Mouse (Mus musculus): ENCODE measurements around the gene Nosip. TPM values are rescaled to one million over a fixed set of nuclear protein-coding genes. Genes with fewer than 3 reads are reported as not detected.

Nosip gene
- polyA plus RNA-seq, 1 experiment from 2014 or later, result 63.0 TPM

DNA sequence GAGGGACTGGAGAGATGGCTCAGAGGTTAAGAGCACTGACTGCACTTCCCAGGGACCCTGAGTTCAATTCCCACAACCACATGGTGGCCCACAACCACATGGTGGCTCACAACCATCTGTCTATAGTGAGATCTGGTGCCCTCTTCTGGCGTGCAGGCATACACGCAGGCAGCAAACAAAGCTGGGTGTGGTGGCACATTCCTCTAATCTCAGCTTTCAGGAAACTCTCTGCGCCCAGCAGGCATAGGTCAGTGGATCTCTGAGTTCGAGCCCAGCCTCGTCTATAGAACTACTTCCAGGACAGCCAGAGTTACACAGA lies 5.7 kb downstream of the Nosip start:
- Histone ChIP-seq H3K4me2 (no peak overlapping the region), H3K9ac (no peak overlapping the region), H3K36me3 (no peaks in the 10 kb centered on the region), H3K4me1 (peaks cover 6% of the 10 kb centered on the region), H3K9me3 (no peaks in the 10 kb centered on the region), H3K4me3 (no peak overlapping the region), H3K27ac (no peak overlapping the region), H3K27me3 (no peaks in the 10 kb centered on the region)
- 26% methylated on average over 5 of the region's 5 CpGs for WGBS
- no peak for ATAC-seq (ENCODE audit: insufficient number of reproducible peaks, low FRiP score, low TSS enrichment, low read depth)

DNA sequence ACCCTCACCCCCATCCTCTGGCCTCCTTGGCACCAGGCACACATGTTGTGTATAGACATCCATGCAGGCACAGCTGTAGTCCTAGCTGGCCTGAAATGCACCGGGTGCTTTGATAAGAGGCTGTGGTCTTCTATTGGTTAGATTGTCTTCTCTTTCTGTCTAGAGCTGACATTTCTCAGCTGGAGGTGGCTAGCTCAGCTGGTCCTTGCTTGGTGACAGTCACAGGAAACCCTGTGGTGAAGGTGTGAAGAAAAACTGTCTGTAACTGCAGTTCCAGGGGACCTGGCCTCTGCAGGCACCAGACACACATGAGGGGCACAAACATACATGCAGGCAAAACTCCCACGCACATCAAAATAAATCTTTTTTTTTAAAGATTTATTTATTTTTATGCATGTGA lies 7.4 kb downstream of the Nosip start:
- Histone ChIP-seq H3K27me3 (no peaks in the 10 kb centered on the region), H3K36me3 (peaks cover 14% of the 10 kb centered on the region), H3K9ac (no peak overlapping the region), H3K27ac (no peak overlapping the region), H3K4me1 (no peaks in the 10 kb centered on the region), H3K9me3 (no peaks in the 10 kb centered on the region), H3K4me2 (no peak overlapping the region), H3K4me3 (no peak overlapping the region)
- no peak for ATAC-seq (ENCODE audit: insufficient number of reproducible peaks, low FRiP score, low TSS enrichment, low read depth)
- WGBS, result 88% methylated on average over 2 of the region's 2 CpGs

DNA sequence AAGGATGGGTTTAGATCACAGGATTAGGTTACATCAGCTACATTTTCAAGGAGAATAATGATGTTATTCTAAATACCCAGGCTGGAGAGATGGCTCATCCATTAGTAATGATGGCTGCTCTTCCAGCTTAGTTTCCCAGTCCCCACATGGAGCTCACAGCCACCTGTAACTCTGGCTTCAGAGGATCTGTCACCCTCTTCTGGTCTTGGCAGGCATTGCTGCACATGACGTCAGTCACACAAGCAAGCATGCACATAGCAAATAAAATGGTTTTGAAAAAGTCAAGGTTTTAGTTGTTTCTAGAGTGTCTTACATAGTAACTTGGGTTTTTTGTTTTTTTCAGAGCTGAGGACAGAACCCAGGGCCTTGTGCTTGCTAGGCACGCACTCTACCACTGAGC lies 10.0 kb downstream of the Nosip start:
- H3K4me3 ChIP-seq, result no peak overlapping the region
- no peak for ATAC-seq (ENCODE audit: insufficient number of reproducible peaks, low FRiP score, low TSS enrichment, low read depth)
- H3K27me3 ChIP-seq, result no peaks in the 10 kb centered on the region
- 79% methylated on average over 2 of the region's 2 CpGs for WGBS
- H3K4me1 ChIP-seq, result no peaks in the 10 kb centered on the region
- peaks cover 40% of the 10 kb centered on the region for H3K36me3 ChIP-seq
- H3K27ac ChIP-seq, result no peak overlapping the region
- no peak overlapping the region for H3K4me2 ChIP-seq
- H3K9me3 ChIP-seq, result no peaks in the 10 kb centered on the region
- H3K9ac ChIP-seq, result no peak overlapping the region

DNA sequence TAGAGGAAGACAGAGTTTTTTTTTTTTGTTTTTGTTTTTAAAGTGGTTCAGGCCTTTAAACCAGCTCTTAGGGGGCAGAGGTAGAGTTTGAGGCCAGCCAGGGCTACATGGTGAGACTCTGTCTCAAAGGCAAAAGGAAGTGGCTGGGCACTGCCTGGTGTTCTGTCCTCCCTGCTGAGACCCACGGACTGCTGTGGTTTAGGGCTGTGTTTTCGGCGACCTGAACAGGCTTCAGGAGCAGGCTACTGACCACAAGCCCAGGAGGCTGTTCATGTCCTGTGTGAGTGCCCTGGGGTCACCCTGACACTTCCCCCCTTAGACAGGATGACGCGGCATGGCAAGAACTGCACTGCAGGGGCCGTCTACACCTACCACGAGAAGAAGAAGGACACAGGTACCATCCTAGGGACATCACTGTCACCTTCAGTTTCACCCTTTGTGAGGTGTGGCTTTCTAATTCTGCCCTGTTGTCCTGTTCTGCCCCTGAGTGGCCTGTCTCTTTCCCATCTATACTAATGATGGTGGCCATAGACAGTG lies 11.0 kb downstream of the Nosip start:
- Histone ChIP-seq H3K9me3 (no peaks in the 10 kb centered on the region), H3K27ac (no peak overlapping the region), H3K27me3 (no peaks in the 10 kb centered on the region), H3K9ac (no peak overlapping the region), H3K4me1 (no peaks in the 10 kb centered on the region), H3K4me3 (no peak overlapping the region), H3K4me2 (no peak overlapping the region), H3K36me3 (peaks cover 47% of the 10 kb centered on the region)
- ATAC-seq (ENCODE audit: insufficient number of reproducible peaks, low FRiP score, low TSS enrichment, low read depth), result no peak
- 84% methylated on average over 7 of the region's 7 CpGs for WGBS

DNA sequence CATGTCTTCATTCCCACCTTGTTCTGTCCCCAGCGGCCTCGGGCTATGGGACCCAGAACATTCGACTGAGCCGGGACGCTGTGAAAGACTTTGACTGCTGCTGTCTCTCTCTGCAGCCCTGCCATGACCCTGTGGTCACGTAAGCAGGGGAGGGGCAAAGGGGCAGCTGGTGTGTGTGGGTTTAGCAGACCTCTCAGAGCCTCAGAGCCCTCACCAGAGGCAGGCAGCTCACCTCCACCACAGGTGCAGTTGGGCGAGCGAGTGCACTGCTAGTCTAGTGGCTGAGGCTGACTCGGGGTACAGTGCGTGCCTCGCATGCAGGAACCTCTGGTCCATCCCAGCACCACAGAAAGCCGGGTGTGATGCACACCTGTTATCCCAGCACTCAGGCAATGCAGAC lies 11.7 kb downstream of the Nosip start:
- Histone ChIP-seq H3K36me3 (peaks cover 47% of the 10 kb centered on the region), H3K27me3 (no peaks in the 10 kb centered on the region)
- no peak for ATAC-seq (ENCODE audit: insufficient number of reproducible peaks, low FRiP score, low TSS enrichment, low read depth)

GRCm38 (mm10) chr7:45075405-45075804 lies 13.2 kb downstream of the Nosip start:
- Histone ChIP-seq H3K4me3 (no peak overlapping the region), H3K27ac (no peak overlapping the region), H3K4me1 (peaks cover 3% of the 10 kb centered on the region; the same call in 1 of the 2 replicates), H3K9ac (no peak overlapping the region), H3K36me3 (peaks cover 47% of the 10 kb centered on the region), H3K27me3 (no peaks in the 10 kb centered on the region), H3K4me2 (no peak overlapping the region), H3K9me3 (no peaks in the 10 kb centered on the region)
- ATAC-seq (ENCODE audit: insufficient number of reproducible peaks, low FRiP score, low TSS enrichment, low read depth), result no peak
- WGBS, result 78% methylated on average over 4 of the region's 4 CpGs

More for the DNA sequence above, 11.7 kb downstream of the Nosip start:
- H3K27ac ChIP-seq, result no peak overlapping the region
- no peak overlapping the region for H3K4me2 ChIP-seq
- H3K4me1 ChIP-seq, result no peaks in the 10 kb centered on the region
- H3K9me3 ChIP-seq, result no peaks in the 10 kb centered on the region
- WGBS, result 86% methylated on average over 12 of the region's 12 CpGs
- no peak overlapping the region for H3K9ac ChIP-seq
- H3K4me3 ChIP-seq, result no peak overlapping the region

- Histone ChIP-seq H3K4me3 (no peak overlapping the region), H3K27me3 (no peaks in the 10 kb centered on the region), H3K9ac (no peak overlapping the region), H3K4me2 (no peak overlapping the region), H3K36me3 (peaks cover 50% of the 10 kb centered on the region), H3K4me1 (peaks cover 11% of the 10 kb centered on the region), H3K27ac (no peak overlapping the region), H3K9me3 (no peaks in the 10 kb centered on the region)
- 86% methylated on average over 30 of the region's 30 CpGs for WGBS
- no peak for ATAC-seq (ENCODE audit: insufficient number of reproducible peaks, low FRiP score, low TSS enrichment, low read depth)
These were observed 14.3 kb downstream of the Nosip start for GRCm38 (mm10) chr7:45076501-45076900.

- Histone ChIP-seq H3K9me3 (no peaks in the 10 kb centered on the region), H3K4me3 (no peak overlapping the region), H3K9ac (no peak overlapping the region), H3K36me3 (peaks cover 52% of the 10 kb centered on the region), H3K4me2 (no peak overlapping the region), H3K4me1 (peaks cover 13% of the 10 kb centered on the region), H3K27ac (no peak overlapping the region), H3K27me3 (no peaks in the 10 kb centered on the region)
- no peak for ATAC-seq (ENCODE audit: insufficient number of reproducible peaks, low FRiP score, low TSS enrichment, low read depth)
- 69% methylated on average over 14 of the region's 14 CpGs for WGBS
These were observed 15.1 kb downstream of the Nosip start for GRCm38 (mm10) chr7:45077322-45077721.

DNA sequence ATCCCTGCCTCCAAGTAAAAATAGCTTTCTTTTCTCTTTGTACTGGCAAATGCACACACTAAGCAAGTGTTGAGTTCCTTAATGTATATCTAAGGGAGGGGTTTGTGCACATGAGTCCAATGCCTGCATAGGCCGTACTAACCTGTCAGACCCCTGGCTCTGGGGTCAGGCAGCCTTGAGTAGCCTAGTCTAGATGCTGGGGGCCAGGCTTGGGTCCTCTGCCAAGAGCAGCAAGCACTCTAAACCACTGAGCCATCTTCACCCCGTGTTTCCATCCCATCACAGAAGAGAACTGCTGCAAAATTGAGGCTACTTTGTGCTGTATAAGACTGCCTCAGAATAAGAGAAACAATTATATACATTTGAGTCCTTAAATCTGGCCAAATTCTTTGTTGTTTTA lies 15.6 kb downstream of the Nosip start:
- peaks cover 18% of the 10 kb centered on the region for H3K4me1 ChIP-seq
- H3K4me3 ChIP-seq, result no peak overlapping the region
- no peak overlapping the region for H3K27ac ChIP-seq
- 90% methylated on average over 2 of the region's 2 CpGs for WGBS
- peaks cover 57% of the 10 kb centered on the region for H3K36me3 ChIP-seq
- no peak overlapping the region for H3K9ac ChIP-seq
- H3K27me3 ChIP-seq, result no peaks in the 10 kb centered on the region
- no peaks in the 10 kb centered on the region for H3K9me3 ChIP-seq
- ATAC-seq (ENCODE audit: insufficient number of reproducible peaks, low FRiP score, low TSS enrichment, low read depth), result no peak
- H3K4me2 ChIP-seq, result no peak overlapping the region

DNA sequence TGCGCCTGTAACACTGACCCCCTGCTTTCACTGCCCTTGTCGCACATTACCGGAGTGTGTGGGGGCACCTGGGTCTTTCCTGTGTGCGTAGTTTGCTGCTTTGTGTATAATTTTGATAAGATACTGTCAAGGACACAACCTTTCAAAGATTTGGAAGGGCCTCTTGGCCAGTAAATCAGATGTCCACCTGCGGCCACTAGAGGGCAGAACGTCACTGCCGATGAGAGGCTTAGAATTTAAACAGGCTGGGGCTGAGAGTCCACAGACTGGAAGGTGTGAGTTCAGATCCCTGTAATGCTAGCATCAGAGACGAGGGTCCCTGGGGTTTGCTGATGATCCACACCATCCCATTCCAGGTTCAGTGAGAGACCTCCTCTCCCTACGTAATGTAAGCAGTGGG lies 16.3 kb downstream of the Nosip start:
- WGBS, result 37% methylated on average over 9 of the region's 9 CpGs
- Histone ChIP-seq H3K4me3 (no peak overlapping the region), H3K36me3 (peaks cover 61% of the 10 kb centered on the region)

DNA sequence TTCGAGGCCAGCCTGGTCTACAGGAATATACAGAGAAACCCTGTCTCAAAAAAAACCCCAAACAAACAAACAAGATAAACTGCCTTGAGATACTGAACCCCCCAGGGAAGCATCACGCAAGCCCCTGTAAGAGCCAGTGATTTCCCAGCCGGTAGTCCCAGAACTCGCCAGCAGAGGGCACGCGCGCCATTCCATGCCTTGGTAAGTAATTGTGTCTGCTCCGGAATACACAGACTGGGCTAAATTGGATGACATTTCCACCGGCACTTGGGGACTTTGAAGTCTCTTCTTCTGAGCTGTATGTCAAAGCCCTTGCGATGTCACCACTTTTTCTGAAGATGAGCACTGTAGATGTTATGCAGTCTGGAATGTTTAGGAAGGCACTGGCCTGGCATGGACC lies 17.6 kb downstream of the Nosip start:
- H3K4me1 ChIP-seq, result peaks cover 23% of the 10 kb centered on the region
- ATAC-seq (ENCODE audit: insufficient number of reproducible peaks, low FRiP score, low TSS enrichment, low read depth), result no peak
- peaks cover 60% of the 10 kb centered on the region for H3K36me3 ChIP-seq

More for the DNA sequence above, 16.3 kb downstream of the Nosip start:
- Histone ChIP-seq H3K9ac (no peak overlapping the region), H3K27me3 (no peaks in the 10 kb centered on the region), H3K4me2 (no peak overlapping the region), H3K27ac (no peak overlapping the region), H3K9me3 (no peaks in the 10 kb centered on the region), H3K4me1 (peaks cover 23% of the 10 kb centered on the region)
- no peak for ATAC-seq (ENCODE audit: insufficient number of reproducible peaks, low FRiP score, low TSS enrichment, low read depth)

DNA sequence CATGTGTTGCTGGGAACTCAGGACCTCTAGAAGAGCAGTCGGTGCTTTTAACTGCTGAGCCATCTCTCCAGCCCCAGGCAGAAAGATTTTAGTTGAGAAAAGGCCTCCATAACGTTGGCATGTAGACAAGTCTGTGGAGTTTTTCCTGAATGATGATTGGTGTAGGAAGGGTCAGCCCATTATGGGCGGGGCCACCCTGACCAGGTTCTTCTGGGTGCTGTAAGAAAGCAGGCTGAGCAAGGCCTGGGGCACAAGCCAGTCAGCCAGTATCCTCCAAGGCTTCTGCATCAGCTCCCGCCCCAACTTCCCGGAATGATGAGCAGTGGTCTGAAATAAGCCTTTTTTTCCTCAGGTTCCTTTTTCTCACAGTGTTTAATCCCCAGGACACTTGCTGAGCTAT lies 18.8 kb downstream of the Nosip start:
- H3K27ac ChIP-seq, result peak overlapping the region; percentile 51; the same call in 1 of the 2 replicates
- ATAC-seq (ENCODE audit: insufficient number of reproducible peaks, low FRiP score, low TSS enrichment, low read depth), result no peak; the same call in 1 of the 2 replicates
- 44% methylated on average over 5 of the region's 5 CpGs for WGBS

More for the DNA sequence above, 17.6 kb downstream of the Nosip start:
- 0% methylated on average over 10 of the region's 10 CpGs for WGBS
- H3K9ac ChIP-seq, result no peak overlapping the region
- H3K4me2 ChIP-seq, result no peak overlapping the region
- H3K4me3 ChIP-seq, result no peak overlapping the region
- H3K27ac ChIP-seq, result no peak overlapping the region
- H3K27me3 ChIP-seq, result no peaks in the 10 kb centered on the region
- H3K9me3 ChIP-seq, result no peaks in the 10 kb centered on the region

More for the DNA sequence above, 18.8 kb downstream of the Nosip start:
- Histone ChIP-seq H3K9me3 (no peaks in the 10 kb centered on the region), H3K4me3 (no peak overlapping the region), H3K27me3 (no peaks in the 10 kb centered on the region), H3K9ac (no peak overlapping the region), H3K36me3 (peaks cover 59% of the 10 kb centered on the region), H3K4me1 (peaks cover 23% of the 10 kb centered on the region), H3K4me2 (no peak overlapping the region)

Data from limb, embryonic 15.5 days (tissue).